Mouse (Mus musculus) hindbrain, embryonic 12.5 days (tissue): ENCODE data around the gene Zbtb34. TPM values are rescaled to one million over a fixed set of nuclear protein-coding genes. Genes with fewer than 3 reads are reported as not detected.
A peak's percentile ranks its signal among the peaks of the same experiment; 100 is the strongest.

ENCODE experiments used
- ATAC-seq: fragments of 200-750 bp; cut with Nextera tagmentation; 2 replicates; pipeline ENCODE4 v1.8.0; 2017; ENCODE audit warnings: moderate TSS enrichment; ENCODE audit not compliant: low FRiP score
- H3K27ac ChIP-seq: fragments of 300-500 bp; sonication (generic); 2 replicates; pipeline ENCODE4 v1.5.1; 2016; ENCODE audit warnings: mild to moderate bottlenecking
- H3K27me3 ChIP-seq: fragments of 300-500 bp; sonication (generic); 2 replicates; pipeline ENCODE4 v1.6.1; 2016; ENCODE audit warnings: mild to moderate bottlenecking
- H3K36me3 ChIP-seq: fragments of 300-500 bp; sonication (generic); 2 replicates; pipeline ENCODE4 v1.6.1; 2016; ENCODE audit warnings: mild to moderate bottlenecking
- H3K4me1 ChIP-seq: fragments of 300-500 bp; sonication (generic); 2 replicates; pipeline ENCODE4 v1.6.1; 2016
- H3K4me2 ChIP-seq: fragments of 300-500 bp; sonication (generic); replicated peaks from 2 replicates; pipeline ENCODE4 v1.6.1; 2016; ENCODE audit warnings: mild to moderate bottlenecking
- H3K4me3 ChIP-seq: fragments of 300-500 bp; sonication (generic); 2 replicates; pipeline ENCODE4 v1.5.1; 2016; ENCODE audit warnings: mild to moderate bottlenecking
- H3K9ac ChIP-seq: fragments of 300-500 bp; sonication (generic); 2 replicates; pipeline ENCODE4 v1.6.1; 2016; ENCODE audit warnings: mild to moderate bottlenecking, moderate library complexity
- H3K9me3 ChIP-seq: fragments of 300-500 bp; sonication (generic); replicated peaks from 2 replicates; pipeline ENCODE4 v1.6.1; 2016; ENCODE audit warnings: mild to moderate bottlenecking
- WGBS: fragments of 180-500 bp; shearing (Covaris S2); methylation state at CpG from one replicate; pipeline ENCODE4 v1.1.7; 2016; 5-methylcytosine and 5-hydroxymethylcytosine counted together
- polyA plus RNA-seq: library from polyadenylated mRNA; unstranded; fragments of >200 nt; fragmentation: Nextera tagmentation; extraction: Ambion mirVana; gene quantifications from 2 replicates; pipeline ENCODE4 v1.2.1, GENCODE M21; 2016

Gene Zbtb34
- polyA plus RNA-seq, 1 experiment from 2014 or later = 10.0 TPM

DNA sequence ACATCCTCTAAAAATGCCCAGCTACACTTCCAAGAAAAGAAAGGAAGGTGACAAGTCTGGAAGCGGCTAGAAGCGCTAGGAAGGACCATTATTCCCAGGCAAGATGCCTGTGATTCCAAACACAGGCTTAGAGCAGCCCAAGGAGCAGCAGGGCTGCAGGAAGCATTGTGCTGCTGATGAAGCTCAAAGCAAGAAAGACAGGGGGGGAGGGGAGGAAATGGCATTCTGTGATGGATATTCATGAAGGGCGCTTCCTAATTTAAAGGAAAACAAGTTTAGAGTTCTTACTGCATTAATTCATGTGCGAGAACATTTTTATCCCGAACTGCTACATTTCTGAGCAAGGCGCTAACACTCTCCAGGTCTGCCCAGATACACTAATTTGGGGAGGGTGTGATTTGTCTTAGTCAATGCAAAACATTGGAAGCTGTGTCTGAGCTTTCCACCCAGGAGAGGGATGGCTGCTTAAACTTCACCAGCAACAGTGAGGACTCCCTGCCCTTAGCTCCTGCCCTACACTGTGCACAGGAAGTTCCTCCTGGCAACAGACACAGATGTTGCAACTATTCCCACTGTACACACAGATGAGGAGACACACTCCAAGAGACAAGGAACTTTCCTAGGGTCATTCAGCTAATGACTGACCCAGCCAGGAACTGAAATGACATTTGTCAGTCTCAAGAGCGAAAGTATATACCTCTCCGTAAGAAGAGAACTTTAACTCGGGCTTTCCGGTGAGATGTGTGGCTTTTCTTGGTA is 4.3 kb downstream of the Zbtb34 start:
- WGBS = 55% methylated on average over 10 of the region's 10 CpGs
- peaks cover 27% of the 10 kb centered on the region for H3K36me3 ChIP-seq
- ATAC-seq = no peak
- no peaks in the 10 kb centered on the region for H3K27me3 ChIP-seq
- no peaks in the 10 kb centered on the region for H3K9me3 ChIP-seq
- H3K4me2 ChIP-seq = no peak overlapping the region
- peaks cover 26% of the 10 kb centered on the region for H3K4me1 ChIP-seq
- H3K4me3 ChIP-seq = no peak overlapping the region
- no peak overlapping the region for H3K27ac ChIP-seq
- H3K9ac ChIP-seq = peak overlapping the region; percentile 13; the same call in 1 of the 2 replicates

DNA sequence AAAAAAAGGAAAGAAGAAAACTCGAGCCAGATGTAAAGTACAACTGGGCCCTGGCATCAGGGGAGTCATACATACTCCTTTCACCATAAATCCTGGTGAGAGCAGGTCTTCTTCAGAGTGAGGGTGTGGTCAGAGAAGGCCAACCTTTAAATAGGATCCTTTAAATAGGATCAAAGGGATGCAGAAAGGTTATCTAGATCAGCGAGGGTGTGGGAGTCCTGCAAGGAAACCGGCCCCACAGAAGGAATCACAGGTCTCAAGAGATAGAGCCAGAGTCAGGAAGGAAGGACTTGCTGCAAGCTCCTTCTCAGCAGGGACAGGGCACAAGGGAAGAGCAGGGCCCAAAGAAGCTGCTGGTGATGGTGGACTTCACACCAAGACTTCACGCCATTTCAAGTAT is 13.7 kb downstream of the Zbtb34 start:
- no peaks in the 10 kb centered on the region for H3K27me3 ChIP-seq
- H3K27ac ChIP-seq = no peak overlapping the region
- no peaks in the 10 kb centered on the region for H3K4me1 ChIP-seq
- ATAC-seq = no peak
- no peak overlapping the region for H3K9ac ChIP-seq
- H3K4me3 ChIP-seq = no peak overlapping the region
- no peaks in the 10 kb centered on the region for H3K9me3 ChIP-seq
- WGBS = 86% methylated on average over 4 of the region's 4 CpGs
- H3K4me2 ChIP-seq = no peak overlapping the region
- peaks cover 16% of the 10 kb centered on the region for H3K36me3 ChIP-seq

DNA sequence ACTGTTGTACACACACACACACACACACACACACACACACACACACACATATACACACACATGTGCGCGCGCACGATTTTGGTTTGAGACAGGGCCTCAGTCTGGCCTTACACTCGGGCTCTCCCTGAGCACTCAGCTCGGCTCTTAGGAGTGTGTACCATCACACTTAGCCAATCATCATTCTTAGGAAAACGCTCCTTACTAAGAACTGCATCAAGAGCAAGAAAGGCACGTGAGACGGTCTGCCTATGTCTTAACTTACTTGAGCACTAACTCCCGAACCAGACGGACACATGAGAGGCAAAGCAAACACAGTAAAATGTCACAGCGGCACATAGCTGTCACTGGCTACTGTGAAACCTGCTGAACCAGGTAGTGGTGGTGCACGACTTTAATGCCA is 17.1 kb downstream of the Zbtb34 start:
- no peaks in the 10 kb centered on the region for H3K27me3 ChIP-seq
- H3K36me3 ChIP-seq = peaks cover 29% of the 10 kb centered on the region
- no peak for ATAC-seq
- H3K4me2 ChIP-seq = no peak overlapping the region
- no peak overlapping the region for H3K4me3 ChIP-seq
- no peak overlapping the region for H3K27ac ChIP-seq
- 90% methylated on average over 13 of the region's 13 CpGs for WGBS
- no peaks in the 10 kb centered on the region for H3K4me1 ChIP-seq
- H3K9ac ChIP-seq = no peak overlapping the region
- H3K9me3 ChIP-seq = no peaks in the 10 kb centered on the region

DNA sequence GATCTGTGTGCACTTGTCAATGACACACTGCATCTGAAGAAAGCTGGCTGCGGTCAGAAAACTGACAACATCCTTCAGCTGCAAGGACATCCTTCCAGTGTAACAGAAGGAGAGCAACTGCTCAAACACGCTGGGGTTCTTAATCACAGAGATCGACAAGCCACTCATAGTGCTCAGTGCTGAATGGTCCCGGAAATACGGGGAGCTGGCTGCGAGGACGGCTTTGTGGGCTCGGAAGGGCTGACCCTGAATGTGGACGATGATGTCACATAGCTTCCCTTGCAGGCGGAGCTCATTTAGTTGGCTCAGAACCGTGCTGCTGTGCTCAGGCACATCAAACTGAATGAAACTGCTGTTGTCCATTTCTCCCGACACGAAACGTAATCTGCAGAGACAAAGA is 19.0 kb downstream of the Zbtb34 start:
- H3K4me1 ChIP-seq = no peaks in the 10 kb centered on the region
- no peak for ATAC-seq
- no peaks in the 10 kb centered on the region for H3K9me3 ChIP-seq
- WGBS = 89% methylated on average over 14 of the region's 14 CpGs
- H3K4me2 ChIP-seq = no peak overlapping the region
- peaks cover 38% of the 10 kb centered on the region for H3K36me3 ChIP-seq
- H3K27ac ChIP-seq = no peak overlapping the region
- no peak overlapping the region for H3K4me3 ChIP-seq
- no peaks in the 10 kb centered on the region for H3K27me3 ChIP-seq
- no peak overlapping the region for H3K9ac ChIP-seq

DNA sequence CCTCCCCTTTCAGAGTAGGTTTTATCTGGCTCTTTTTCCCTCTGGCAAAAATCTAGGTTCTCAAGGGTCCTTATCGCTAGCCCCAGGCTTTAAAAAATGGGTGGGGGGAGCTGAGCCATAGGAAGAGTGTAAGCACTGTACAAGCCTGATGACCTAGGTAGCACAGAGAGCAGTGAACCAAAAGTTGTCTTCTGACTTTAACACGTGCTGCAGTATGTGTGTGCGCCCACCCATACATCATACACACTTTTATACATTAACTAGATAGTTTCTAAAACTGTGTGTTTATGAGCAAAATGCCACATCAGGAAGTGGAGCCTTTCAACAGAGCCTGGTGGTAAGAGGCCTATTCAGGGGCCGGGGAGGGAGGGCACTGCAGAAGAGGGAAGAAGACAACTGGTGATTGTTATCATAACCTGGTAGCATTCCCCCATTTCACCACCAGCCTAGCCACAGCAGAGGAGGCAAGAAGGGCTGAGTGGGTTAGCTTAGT is 27.6 kb downstream of the Zbtb34 start:
- Histone ChIP-seq H3K9me3 (no peaks in the 10 kb centered on the region), H3K4me3 (no peak overlapping the region), H3K4me1 (no peaks in the 10 kb centered on the region), H3K36me3 (peaks cover 5% of the 10 kb centered on the region; the same call in 1 of the 2 replicates), H3K9ac (no peak overlapping the region), H3K27me3 (no peaks in the 10 kb centered on the region), H3K4me2 (no peak overlapping the region), H3K27ac (no peak overlapping the region)
- no peak for ATAC-seq
- 82% methylated on average over 4 of the region's 4 CpGs for WGBS

DNA sequence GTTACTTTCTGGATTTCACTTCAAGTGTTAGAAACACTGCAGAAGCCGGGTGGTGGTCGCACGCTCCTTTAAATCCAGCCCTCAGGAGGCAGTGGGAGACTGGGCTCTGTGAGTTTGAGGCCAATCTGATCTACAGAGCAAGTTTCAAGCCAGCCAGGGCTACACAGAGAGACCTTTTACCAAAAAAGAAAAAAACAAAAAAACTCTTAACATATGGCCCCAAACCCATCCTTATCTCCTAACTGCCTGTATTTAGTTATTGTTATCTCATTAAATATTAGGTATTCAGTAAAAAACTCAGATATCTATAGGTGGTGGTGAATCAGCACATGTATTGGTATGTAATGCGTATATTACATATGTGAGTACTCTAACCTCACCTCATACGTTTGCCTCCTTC is 28.5 kb downstream of the Zbtb34 start:
- Histone ChIP-seq H3K9ac (no peak overlapping the region), H3K4me1 (no peaks in the 10 kb centered on the region), H3K27ac (no peak overlapping the region), H3K27me3 (no peaks in the 10 kb centered on the region), H3K36me3 (no peaks in the 10 kb centered on the region), H3K4me2 (no peak overlapping the region), H3K4me3 (no peak overlapping the region), H3K9me3 (no peaks in the 10 kb centered on the region)
- 67% methylated on average over 5 of the region's 5 CpGs for WGBS
- no peak for ATAC-seq

DNA sequence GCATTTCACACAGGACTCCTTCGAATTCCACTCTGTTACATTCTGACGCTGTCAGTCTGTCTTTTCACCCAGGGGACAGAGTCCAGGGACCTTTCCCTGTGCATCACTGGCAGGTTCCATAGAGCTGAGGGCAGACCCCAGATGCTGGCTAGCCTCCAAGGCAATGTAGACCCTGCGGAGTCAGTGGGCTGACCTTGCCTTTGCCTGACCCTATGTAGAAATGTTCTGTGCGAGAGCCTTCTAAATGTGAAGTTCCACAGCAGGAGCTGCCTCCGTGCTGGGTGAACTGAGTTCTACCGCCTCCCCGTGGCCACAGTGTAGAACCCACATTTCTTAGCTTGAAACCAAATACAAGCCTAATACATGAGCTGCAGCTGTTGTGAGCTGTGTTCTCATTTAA is 28.9 kb downstream of the Zbtb34 start:
- 35% methylated on average over 7 of the region's 7 CpGs for WGBS
- H3K9ac ChIP-seq = no peak overlapping the region
- H3K4me3 ChIP-seq = no peak overlapping the region
- H3K27ac ChIP-seq = no peak overlapping the region
- no peaks in the 10 kb centered on the region for H3K9me3 ChIP-seq
- H3K27me3 ChIP-seq = no peaks in the 10 kb centered on the region
- H3K4me1 ChIP-seq = no peaks in the 10 kb centered on the region
- H3K36me3 ChIP-seq = no peaks in the 10 kb centered on the region
- ATAC-seq = no peak
- no peak overlapping the region for H3K4me2 ChIP-seq

DNA sequence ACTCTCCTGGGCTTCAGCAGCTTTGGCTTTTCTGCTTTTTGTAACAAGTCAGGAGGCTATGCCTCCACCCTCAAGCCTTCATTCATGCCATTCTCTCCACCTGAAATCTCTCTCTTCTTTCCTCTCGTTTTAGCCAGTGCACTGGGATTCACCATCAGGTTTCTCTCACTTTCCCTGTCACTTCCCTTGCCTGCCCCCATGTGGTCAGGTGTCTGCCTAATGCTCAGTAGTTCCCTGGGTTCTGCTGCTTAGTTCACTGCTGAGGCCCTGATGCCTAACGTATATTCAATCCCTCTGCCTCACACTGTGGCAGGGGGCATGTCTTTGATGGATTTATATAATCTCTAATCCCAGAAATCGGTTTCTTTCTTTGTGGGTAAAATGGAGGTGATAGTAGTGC is 29.9 kb downstream of the Zbtb34 start:
- no peaks in the 10 kb centered on the region for H3K27me3 ChIP-seq
- H3K4me1 ChIP-seq = no peaks in the 10 kb centered on the region
- H3K4me3 ChIP-seq = no peak overlapping the region
- ATAC-seq = no peak
- H3K9ac ChIP-seq = no peak overlapping the region
- WGBS = 48% methylated on average over 3 of the region's 3 CpGs
- H3K9me3 ChIP-seq = no peaks in the 10 kb centered on the region
- no peak overlapping the region for H3K4me2 ChIP-seq
- H3K36me3 ChIP-seq = no peaks in the 10 kb centered on the region
- H3K27ac ChIP-seq = no peak overlapping the region

DNA sequence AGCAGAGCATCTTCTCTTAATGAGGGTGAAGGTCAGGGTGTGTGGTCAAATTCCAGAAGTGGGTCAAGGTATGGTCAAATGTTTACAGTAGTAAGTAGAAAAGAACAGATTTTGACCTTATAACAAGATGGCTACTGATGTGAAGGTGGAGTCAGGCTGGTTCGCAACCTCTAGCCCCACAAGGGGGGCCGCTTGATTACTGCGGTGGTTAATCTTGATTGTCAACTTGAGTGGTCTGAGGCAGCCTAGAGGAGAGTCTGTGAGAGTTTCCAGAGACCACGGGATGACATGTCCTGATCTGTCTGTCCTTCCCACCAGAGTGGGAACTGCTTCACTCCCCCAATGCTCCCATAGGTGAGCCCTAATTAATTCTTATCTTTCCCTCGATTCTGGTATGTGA is 30.6 kb downstream of the Zbtb34 start:
- 88% methylated on average over 5 of the region's 5 CpGs for WGBS
- no peak for ATAC-seq

DNA sequence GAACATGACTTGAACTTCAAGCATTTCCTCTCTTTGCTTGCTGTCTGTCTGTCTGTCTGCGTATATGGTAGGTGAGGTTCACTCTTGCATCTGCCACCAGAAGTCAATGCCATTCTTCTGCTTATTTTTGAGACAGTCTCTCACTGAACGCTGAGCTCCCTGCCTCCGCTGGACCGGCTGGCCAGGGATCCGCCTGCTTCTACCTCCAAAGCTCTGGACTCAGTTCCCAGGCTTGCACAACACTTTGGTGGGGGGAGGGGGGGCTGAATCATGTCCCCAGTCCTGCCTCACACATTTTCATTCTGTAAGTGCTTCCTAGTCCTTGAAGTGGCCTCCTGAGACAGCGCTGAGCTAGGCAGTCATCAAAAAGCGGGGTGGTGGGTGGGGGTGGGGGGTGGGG is 32.0 kb downstream of the Zbtb34 start:
- Histone ChIP-seq H3K4me3 (no peak overlapping the region), H3K9me3 (no peaks in the 10 kb centered on the region), H3K4me1 (0 out of 2 replicates have a peak, but pooled peaks cover 2% of the 10 kb centered on the region), H3K36me3 (no peaks in the 10 kb centered on the region), H3K9ac (no peak overlapping the region), H3K27ac (no peak overlapping the region), H3K4me2 (no peak overlapping the region), H3K27me3 (no peaks in the 10 kb centered on the region)
- ATAC-seq = no peak
- 87% methylated on average over 7 of the region's 7 CpGs for WGBS

More for the DNA sequence above, 30.6 kb downstream of the Zbtb34 start:
- no peaks in the 10 kb centered on the region for H3K36me3 ChIP-seq
- H3K9me3 ChIP-seq = no peaks in the 10 kb centered on the region
- H3K27ac ChIP-seq = no peak overlapping the region
- H3K4me2 ChIP-seq = no peak overlapping the region
- H3K9ac ChIP-seq = no peak overlapping the region
- H3K4me3 ChIP-seq = no peak overlapping the region
- H3K4me1 ChIP-seq = no peaks in the 10 kb centered on the region
- H3K27me3 ChIP-seq = no peaks in the 10 kb centered on the region

DNA sequence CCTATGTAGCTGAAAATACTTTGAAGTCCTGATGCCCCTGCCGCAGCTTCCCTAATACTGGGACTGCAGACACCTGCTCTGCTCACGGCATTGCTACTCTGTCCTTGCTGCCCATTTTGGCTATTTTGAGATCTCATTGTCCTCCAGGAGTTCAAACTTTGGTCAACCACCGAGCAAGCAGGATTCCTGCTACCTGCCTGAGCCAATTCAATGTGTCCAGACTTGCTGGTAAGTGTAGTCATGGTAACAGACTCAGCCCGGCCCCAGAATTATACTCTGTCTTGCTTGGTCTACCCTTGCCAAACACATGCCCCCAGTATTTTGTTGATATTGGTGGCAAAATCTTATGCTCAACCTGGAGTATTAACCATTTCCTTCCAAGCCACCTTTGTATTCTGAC is 34.1 kb downstream of the Zbtb34 start:
- 71% methylated on average over 4 of the region's 4 CpGs for WGBS
- Histone ChIP-seq H3K4me3 (no peak overlapping the region), H3K36me3 (no peaks in the 10 kb centered on the region), H3K4me2 (no peak overlapping the region), H3K9ac (no peak overlapping the region), H3K27ac (no peak overlapping the region), H3K9me3 (no peaks in the 10 kb centered on the region), H3K4me1 (0 out of 2 replicates have a peak, but pooled peaks cover 4% of the 10 kb centered on the region), H3K27me3 (no peaks in the 10 kb centered on the region)
- ATAC-seq = no peak

DNA sequence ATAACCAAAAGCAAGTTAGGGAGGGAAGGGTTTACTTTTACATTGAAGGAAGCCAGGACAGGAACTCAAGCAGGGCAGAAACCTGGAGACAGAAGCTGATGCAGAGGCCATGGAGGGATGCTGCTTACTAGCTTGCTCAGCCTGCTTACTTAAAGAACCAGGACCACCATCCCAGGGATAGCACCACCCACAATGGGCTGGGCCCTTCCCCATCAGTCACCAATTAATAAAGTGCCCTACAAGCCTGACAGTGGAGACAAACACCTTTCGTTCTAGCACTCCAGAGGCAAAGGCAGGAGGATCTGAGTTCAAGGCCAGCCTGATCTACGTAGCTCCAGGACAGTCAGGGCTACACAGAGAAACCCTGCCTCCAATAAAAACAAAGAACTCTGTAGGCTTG is 36.1 kb downstream of the Zbtb34 start:
- H3K36me3 ChIP-seq = no peaks in the 10 kb centered on the region
- no peak overlapping the region for H3K27ac ChIP-seq
- 90% methylated on average over 2 of the region's 2 CpGs for WGBS
- H3K9ac ChIP-seq = no peak overlapping the region
- H3K27me3 ChIP-seq = no peaks in the 10 kb centered on the region
- no peak for ATAC-seq
- H3K4me3 ChIP-seq = no peak overlapping the region
- H3K9me3 ChIP-seq = no peaks in the 10 kb centered on the region
- 0 out of 2 replicates have a peak, but pooled peaks cover 4% of the 10 kb centered on the region for H3K4me1 ChIP-seq
- H3K4me2 ChIP-seq = no peak overlapping the region
